Mouse (Mus musculus): ENCODE results near the gene Kcnj12. TPM values are rescaled to one million over a fixed set of nuclear protein-coding genes. Genes with fewer than 3 reads are reported as not detected.

Kcnj12 gene
- total and polyA plus RNA-seq, 3 experiments = not detected

DNA sequence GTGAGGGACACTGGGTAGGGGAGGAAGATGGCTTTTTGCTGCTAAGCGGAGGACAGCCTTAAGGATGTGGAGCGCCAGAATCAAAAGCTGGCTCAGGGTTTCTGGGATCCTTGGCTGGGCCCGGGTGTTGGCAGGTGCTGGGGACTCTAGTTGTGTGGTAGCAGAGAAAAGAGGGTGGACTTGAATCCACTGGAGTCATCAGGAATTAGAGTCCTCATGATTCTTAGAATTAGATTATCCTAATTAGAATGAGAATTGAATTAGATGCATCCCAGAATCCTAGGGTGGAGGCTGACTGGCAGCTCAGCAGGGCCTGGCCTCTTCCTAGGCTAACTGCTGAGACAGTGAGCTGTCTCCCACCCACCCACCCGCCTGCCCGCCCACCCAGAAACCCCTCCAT lies 17.6 kb upstream of the Kcnj12 start:
- no peaks in the 10 kb centered on the region for H3K4me1 ChIP-seq (ENCODE audit: control insufficient read depth in 1 of 2, insufficient read depth in 2 of 2, low read length in 2 of 2)
- no peak for DNase-seq (ENCODE audit: low read depth, low spot score)
- no peaks in the 10 kb centered on the region for H3K79me2 ChIP-seq (ENCODE audit: control insufficient read depth, insufficient read depth, low read length, poor library complexity)
- H3K36me3 ChIP-seq (ENCODE audit: control insufficient read depth in 1 of 2, insufficient read depth in 2 of 2, low read length in 2 of 2) = peaks cover 0 to 2% of the 10 kb centered on the region in 2 experiments; a peak in 1 of 4 replicates
- no peaks in the 10 kb centered on the region for H3K9me3 ChIP-seq (replicated peaks; ENCODE audit: insufficient read depth, low read length)
- H3K27ac ChIP-seq (ENCODE audit: control insufficient read depth, low read depth, low read length) = no peak overlapping the region
- TF ChIP-seq TAL1 (IDR thresholded peaks at IDR 0.05; ENCODE audit: low read length) = no peak
- TF ChIP-seq KAT2A (conservative IDR thresholded peaks at IDR 0.05; ENCODE audit: low read depth, low read length) = no peak
- no peak for TF ChIP-seq SIN3A (IDR thresholded peaks at IDR 0.05; ENCODE audit: low read length)
- no peak for TF ChIP-seq POLR2AphosphoS2 (IDR thresholded peaks at IDR 0.05; ENCODE audit: low read length)
- TF ChIP-seq CTCF (IDR thresholded peaks at IDR 0.05 in 2 of 3, conservative IDR thresholded peaks at IDR 0.05 in 1 of 3; ENCODE audit: control insufficient read depth in 1 of 3, insufficient read depth in 1 of 3, low read depth in 2 of 3, low read length in 3 of 3, poor library complexity in 1 of 3, severe bottlenecking in 1 of 3) = no peak
- TF ChIP-seq BHLHE40 (IDR thresholded peaks at IDR 0.05; ENCODE audit: borderline replicate concordance, low read depth, low read length) = no peak
- no peak for TF ChIP-seq TBP (IDR thresholded peaks at IDR 0.05; ENCODE audit: low read depth, low read length)
- no peak for TF ChIP-seq E2F4 (IDR thresholded peaks at IDR 0.05; ENCODE audit: borderline replicate concordance, low read depth, low read length)
- no peak for TF ChIP-seq TCF12 (IDR thresholded peaks at IDR 0.05; ENCODE audit: low read depth, low read length)
- no peak for TF ChIP-seq NELFE (IDR thresholded peaks at IDR 0.05; ENCODE audit: low read depth, low read length)
- no peak for TF ChIP-seq RCOR1 (IDR thresholded peaks at IDR 0.05; ENCODE audit: low read depth, low read length)
- no peak for TF ChIP-seq EP300 (IDR thresholded peaks at IDR 0.05; ENCODE audit: low read depth in 1 of 2, low read length in 2 of 2)
- TF ChIP-seq MYB (IDR thresholded peaks at IDR 0.05; ENCODE audit: low read depth, low read length) = no peak
- no peak for TF ChIP-seq NRF1 (IDR thresholded peaks at IDR 0.05; ENCODE audit: insufficient read depth, low read depth, low read length, poor library complexity, severe bottlenecking)
- TF ChIP-seq MEF2A (IDR thresholded peaks at IDR 0.05; ENCODE audit: extremely low read depth, insufficient replicate concordance, low read depth, low read length, poor library complexity, severe bottlenecking) = no peak
- no peak for TF ChIP-seq MYC (IDR thresholded peaks at IDR 0.05; ENCODE audit: low read depth, low read length)
- TF ChIP-seq USF2 (IDR thresholded peaks at IDR 0.05; ENCODE audit: borderline replicate concordance in 1 of 2, insufficient read depth in 1 of 2, low read depth in 1 of 2, low read length in 2 of 2) = no peak
- no peak for TF ChIP-seq MAFK (IDR thresholded peaks at IDR 0.05; ENCODE audit: borderline replicate concordance, low read depth, low read length)
- TF ChIP-seq ZNF384 (IDR thresholded peaks at IDR 0.05; ENCODE audit: low read depth, low read length) = no peak
- no peak for TF ChIP-seq SMC3 (IDR thresholded peaks at IDR 0.05; ENCODE audit: low read depth, low read length)
- peaks cover 8 to 10% of the 10 kb centered on the region in 2 experiments for H3K27me3 ChIP-seq (ENCODE audit: control insufficient read depth in 1 of 2, insufficient read depth in 2 of 2, low read length in 2 of 2)
- H3K9ac ChIP-seq (ENCODE audit: control insufficient read depth, low read depth, low read length, poor library complexity, severe bottlenecking) = no peak overlapping the region
- no peak overlapping the region for H3K4me3 ChIP-seq (ENCODE audit: control insufficient read depth in 1 of 2, insufficient read depth in 1 of 2, low read depth in 2 of 2, low read length in 2 of 2)

DNA sequence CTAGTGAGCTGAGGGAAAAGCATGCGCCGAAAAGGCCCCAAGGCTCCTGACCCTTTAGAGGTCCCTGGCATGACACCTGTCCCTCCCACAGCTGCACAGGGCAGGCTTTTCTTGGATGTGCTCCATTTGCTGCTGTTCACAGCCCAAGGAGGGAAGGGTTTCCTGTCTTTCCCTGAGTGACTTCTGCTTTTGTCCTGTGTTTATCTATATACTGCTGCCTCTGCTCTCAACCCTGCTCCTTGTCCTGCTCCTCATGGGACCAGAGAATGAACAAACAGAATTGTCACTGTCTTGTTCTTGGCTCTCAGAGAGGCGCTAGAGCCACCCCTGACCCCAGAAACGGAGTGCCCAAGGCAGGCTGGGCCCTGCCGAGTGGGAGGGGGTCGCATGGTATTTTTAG lies 17.0 kb upstream of the Kcnj12 start:
- peak; percentile 62 for DNase-seq (ENCODE audit: low read depth, low spot score)
- no peak overlapping the region for H3K4me3 ChIP-seq (ENCODE audit: control insufficient read depth in 1 of 2, insufficient read depth in 1 of 2, low read depth in 2 of 2, low read length in 2 of 2)
- TF ChIP-seq E2F4 (IDR thresholded peaks at IDR 0.05; ENCODE audit: borderline replicate concordance, low read depth, low read length) (no peak), USF2 (IDR thresholded peaks at IDR 0.05; ENCODE audit: borderline replicate concordance in 1 of 2, insufficient read depth in 1 of 2, low read depth in 1 of 2, low read length in 2 of 2) (no peak), TAL1 (IDR thresholded peaks at IDR 0.05; ENCODE audit: low read length) (no peak), BHLHE40 (IDR thresholded peaks at IDR 0.05; ENCODE audit: borderline replicate concordance, low read depth, low read length) (no peak), POLR2A (IDR thresholded peaks at IDR 0.05; ENCODE audit: control insufficient read depth in 1 of 2, insufficient read depth in 1 of 2, low read depth in 1 of 2, low read length in 2 of 2, poor library complexity in 1 of 2) (no peak), GATA1 (IDR thresholded peaks at IDR 0.05; ENCODE audit: low read depth, low read length) (0 out of 2 replicates have a peak, but pooled peaks have one; percentile 21), MYB (IDR thresholded peaks at IDR 0.05; ENCODE audit: low read depth, low read length) (no peak)
- peaks cover 8 to 15% of the 10 kb centered on the region in 2 experiments for H3K27me3 ChIP-seq (ENCODE audit: control insufficient read depth in 1 of 2, insufficient read depth in 2 of 2, low read length in 2 of 2)
- H3K4me1 ChIP-seq (ENCODE audit: control insufficient read depth in 1 of 2, insufficient read depth in 2 of 2, low read length in 2 of 2) = no peaks in the 10 kb centered on the region
- no peak overlapping the region for H3K27ac ChIP-seq (ENCODE audit: control insufficient read depth, low read depth, low read length)
- no peaks in the 10 kb centered on the region for H3K79me2 ChIP-seq (ENCODE audit: control insufficient read depth, insufficient read depth, low read length, poor library complexity)
- no peak overlapping the region for H3K9ac ChIP-seq (ENCODE audit: control insufficient read depth, low read depth, low read length, poor library complexity, severe bottlenecking)
- peaks cover 0 to 2% of the 10 kb centered on the region in 2 experiments; a peak in 1 of 4 replicates for H3K36me3 ChIP-seq (ENCODE audit: control insufficient read depth in 1 of 2, insufficient read depth in 2 of 2, low read length in 2 of 2)
- H3K9me3 ChIP-seq (replicated peaks; ENCODE audit: insufficient read depth, low read length) = no peaks in the 10 kb centered on the region
